Mouse (Mus musculus): ENCODE results near the gene Ccdc36.

The Ccdc36 gene

DNA sequence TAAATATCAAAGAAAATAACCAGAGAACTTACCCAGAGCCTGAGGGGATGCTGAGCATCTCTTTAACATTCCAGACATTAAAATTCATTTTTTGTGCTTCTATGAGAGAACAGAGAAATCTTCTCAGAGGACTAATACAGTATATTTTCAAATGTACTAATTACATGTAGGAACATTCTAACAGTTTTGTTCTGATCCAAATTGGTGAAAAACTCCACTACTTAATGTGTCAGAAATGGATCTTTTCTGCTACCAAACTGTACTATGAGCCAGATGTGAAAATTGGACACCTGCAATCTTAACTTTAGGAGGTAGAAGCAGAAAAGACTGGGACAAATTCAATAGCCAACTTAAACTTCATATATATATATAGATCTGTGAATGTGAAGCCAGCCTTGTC is at the start of gene Ccdc36:
Gene Ccdc36, minus strand, starts transcription at position 101 of the 400 bp plus-strand sequence.
- no peak for DNase-seq (ENCODE audit: low spot score)

DNA sequence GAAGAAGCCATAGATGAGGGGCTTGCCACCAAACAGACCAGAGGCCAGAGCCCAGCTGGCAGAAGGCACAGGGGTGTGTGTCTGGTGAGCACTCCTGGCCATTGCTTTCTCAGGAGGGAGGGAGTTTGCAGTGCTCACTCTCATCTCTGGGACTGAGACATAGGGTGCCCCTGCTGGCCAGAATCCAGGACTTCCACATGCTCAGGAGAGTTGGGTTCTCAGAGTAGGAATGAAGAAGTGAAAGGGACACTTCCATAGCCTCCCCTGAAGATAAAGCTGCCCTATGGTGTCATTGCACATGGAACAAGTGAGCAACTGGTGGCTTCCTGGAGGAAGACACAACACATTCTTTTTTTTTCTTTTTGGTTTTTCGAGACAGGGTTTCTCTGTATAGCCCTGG is 46.2 kb upstream of the Ccdc36 start:
- no peak for DNase-seq (ENCODE audit: low spot score)

DNA sequence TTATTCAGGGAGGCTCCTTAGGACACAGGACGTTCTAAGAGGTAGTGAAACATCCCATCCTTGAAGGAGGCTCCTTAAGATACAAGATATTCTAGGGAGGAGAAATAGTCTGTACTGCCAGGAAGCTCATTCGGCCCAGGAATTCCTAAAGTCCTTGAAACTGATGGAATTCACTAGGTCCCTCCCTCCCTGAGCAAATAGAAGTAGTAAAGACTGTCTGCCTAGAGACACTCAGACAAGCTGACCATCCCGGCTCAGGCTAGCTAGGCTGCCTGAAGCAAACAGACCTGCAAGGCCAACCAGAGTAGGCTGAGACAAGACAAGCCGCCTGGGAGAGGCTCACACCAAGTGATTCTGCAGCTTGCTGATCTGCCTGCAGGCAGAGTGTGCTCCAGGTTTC is 41.6 kb upstream of the Ccdc36 start:
- no peak for DNase-seq (ENCODE audit: low spot score)

DNA sequence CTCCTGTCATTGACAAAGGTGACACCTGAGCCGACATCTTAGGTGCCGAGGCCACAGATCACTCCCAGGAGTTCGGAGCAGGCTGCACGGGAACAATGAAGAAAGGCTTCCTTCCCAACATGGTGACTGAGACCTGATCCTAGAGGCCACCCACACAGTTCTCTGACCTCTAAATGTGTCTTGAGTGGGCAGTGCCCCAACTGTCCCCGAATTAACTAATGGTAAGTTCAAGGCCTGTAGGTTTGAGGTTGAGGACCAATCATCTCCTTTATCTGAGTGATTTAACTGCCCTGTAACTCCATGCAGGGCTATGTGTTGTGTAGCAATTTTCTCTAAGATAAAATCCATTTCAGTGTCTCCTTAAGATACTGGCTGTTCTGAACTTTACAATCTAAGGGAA is 41.1 kb upstream of the Ccdc36 start:
- no peak for DNase-seq (ENCODE audit: low spot score)

DNA sequence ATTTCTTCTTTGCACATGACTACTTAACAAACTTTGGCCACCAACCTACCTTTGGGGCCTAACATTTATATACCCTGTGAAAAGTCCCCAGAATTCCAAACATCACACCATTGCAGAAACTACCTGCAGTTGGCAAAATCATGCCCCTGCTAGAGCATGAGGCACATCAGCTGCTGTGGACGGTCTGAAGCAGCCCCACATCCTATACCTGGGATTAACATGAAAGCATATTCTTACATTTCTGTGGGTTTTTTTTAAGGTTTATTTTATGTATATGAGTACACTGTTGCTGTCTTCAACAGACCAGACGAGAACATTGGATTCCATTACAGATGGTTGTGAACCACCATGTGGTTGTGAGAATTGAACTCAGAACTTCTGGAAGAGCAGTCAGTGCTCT is 37.9 kb upstream of the Ccdc36 start:
- DNase-seq (ENCODE audit: low spot score), result no peak

DNA sequence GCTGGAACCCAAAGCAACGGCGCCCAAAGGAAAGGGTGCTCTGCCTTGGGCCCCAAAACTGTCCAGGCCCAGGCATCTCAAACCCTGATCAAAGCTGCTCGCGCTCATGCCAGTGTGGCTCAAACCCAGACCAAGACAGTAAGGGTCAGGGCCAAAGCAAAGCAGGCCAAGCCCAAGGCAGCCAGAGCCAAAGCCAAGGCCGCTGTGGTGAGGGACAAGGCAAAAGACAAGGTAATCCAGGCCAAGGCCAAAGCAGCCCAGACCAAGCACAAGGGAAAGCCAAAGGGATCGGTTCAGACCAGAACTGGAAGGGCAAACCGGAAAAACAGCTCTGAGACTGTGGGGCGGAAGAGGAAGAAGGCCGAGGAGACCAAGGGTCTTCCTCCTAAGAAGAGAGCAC is 35.4 kb upstream of the Ccdc36 start:
- no peak for DNase-seq (ENCODE audit: low spot score)

DNA sequence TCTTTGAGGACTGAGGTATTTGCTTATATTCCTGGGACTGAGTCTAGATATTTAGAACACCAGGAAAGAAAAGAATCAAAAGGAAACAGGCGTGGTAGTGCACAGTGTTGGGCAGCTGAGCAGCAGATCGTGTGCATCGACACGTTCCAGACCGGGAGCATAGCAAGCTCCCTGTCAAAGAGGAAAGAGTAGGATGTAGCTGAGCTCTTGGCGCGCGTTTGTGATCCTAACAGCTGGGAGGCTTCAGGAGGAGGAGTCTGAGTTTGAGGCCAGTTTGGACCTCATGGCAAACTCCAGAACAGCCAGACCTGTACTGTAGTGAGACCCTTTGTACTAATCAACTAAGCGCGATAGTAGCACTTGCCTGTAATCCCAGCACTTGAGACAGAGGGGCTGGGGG is 33.9 kb upstream of the Ccdc36 start:
- no peak for DNase-seq (ENCODE audit: low spot score)

DNA sequence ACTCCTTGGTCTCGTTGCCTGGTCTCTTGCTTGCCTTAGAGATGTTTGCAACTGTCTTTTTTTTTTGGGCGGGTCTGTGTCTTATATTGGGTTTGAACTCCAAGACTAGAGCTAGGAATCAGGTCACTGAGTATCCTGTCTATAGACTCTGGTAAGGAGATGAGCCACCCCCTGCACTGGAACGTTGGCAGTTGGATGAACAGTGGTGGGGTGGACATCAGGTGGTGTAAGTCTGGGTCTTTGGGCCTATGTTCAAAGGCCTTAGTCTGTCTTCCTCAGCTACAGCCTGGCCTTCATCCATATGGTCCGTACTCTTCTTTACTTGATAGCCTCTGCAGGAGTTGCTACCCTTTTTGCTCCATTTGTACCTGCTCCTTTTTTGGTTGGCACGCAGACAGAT is 33.4 kb upstream of the Ccdc36 start:
- no peak for DNase-seq (ENCODE audit: low spot score)

DNA sequence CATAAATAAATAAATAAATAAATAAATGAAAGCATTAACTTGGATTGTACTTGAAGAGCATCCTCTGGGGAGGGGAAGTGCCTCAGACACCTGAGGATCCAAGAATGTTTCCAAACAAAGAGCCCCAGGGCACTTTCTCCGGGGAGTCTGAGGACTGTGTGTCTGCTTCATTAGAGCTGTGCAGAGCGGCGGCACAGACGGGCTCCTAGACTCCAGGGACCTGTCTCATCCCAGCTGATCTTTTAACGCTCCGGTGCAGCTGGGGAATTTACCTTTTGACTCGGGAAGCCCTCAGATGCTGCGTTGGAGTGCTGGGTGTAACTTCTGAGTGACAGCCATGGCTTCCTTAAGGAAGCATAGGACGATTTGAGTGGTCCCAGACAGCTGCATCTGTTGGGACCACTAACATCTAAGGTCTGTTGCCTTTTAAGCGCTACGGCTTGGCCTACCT is 32.9 kb upstream of the Ccdc36 start, which contains the start of gene Klhdc8b:
Gene Klhdc8b, minus strand, starts transcription at position 401 of the 451 bp plus-strand sequence.
- no peak for DNase-seq (ENCODE audit: low spot score)

DNA sequence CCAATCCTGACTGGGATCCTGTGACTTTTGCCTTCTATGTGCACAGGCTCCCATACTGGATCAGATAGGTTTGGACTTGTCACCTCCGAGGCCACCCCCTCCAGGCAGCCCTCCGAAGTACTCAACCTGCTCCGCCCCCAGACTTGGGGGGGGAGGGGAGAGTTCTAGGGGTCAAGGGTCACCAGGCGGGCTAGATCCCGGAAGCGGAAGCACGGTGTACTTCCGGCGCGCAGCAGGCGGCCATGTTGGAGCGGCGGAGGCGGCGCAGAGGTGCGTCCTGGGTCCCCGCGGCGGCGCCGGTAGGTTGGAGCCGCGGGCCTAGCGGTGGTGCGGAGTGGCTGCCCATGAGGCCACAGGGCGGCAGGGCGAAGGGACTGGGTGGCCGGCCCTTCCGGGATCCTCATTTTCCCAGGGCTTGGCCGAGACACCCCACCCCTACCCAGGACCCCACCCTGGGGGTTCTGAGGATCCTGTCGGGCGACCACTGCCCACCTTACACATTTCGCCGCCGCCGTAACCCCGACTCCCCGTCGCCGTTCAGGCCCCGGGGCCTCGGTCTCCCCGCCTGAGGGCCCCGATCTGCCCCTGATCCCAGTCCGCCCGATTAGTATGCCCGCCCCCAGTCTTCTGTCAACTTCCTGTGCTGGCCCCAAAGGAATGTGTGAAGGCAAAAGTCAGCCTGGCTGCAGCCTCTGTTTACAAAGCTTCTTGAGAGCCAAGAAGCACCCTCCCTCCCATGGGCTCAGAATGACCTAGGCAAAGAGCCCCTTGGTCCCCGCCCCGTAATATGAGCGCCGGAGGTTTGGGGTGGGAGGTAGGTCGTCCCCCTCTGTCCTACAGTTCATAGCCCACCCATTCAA is 32.3 kb upstream of the Ccdc36 start, which contains the start of gene Ccdc71:
Gene Ccdc71, plus strand, starts transcription at position 209 of the 860 bp plus-strand sequence.
- DNase-seq (ENCODE audit: low spot score), result peak; percentile 72

DNA sequence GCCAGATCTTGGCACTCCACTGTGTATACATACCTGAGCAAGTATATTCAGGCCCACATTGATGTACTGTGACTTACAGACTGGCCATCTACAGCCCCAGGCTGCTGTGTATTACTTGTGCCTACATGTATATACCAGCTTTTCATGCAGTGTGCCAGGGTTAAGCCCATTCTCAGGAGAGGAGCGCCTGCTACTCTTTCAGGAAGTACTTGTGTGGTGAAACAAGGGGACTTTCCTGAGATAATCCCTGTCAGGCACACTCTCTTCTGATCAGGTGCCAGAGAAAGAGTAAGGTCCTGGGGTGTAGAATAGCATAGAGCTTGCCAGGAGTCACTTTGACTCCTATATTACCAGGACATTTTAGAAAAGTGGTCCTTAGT is 31.6 kb upstream of the Ccdc36 start:
- no peak for DNase-seq (ENCODE audit: low spot score)

DNA sequence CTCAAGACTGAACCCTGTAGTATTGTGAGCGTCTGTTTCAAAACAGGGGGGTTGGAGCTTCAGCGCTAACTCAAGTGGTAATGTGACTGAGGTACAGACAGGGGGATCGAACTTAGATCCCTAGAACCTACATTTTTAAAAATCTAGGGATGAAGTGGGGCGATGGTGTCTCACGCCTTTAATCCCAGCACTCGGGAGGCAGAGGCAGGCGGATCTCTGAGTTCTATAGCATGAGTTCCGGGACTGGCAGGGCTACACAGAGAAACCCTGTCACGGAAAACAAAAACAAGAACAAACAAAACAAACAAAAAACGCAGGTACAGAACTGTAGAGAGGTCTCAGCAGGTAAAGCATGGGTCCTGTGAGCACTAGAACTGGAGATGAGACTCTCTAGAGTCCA is 28.7 kb upstream of the Ccdc36 start:
- no peak for DNase-seq (ENCODE audit: low spot score)

DNA sequence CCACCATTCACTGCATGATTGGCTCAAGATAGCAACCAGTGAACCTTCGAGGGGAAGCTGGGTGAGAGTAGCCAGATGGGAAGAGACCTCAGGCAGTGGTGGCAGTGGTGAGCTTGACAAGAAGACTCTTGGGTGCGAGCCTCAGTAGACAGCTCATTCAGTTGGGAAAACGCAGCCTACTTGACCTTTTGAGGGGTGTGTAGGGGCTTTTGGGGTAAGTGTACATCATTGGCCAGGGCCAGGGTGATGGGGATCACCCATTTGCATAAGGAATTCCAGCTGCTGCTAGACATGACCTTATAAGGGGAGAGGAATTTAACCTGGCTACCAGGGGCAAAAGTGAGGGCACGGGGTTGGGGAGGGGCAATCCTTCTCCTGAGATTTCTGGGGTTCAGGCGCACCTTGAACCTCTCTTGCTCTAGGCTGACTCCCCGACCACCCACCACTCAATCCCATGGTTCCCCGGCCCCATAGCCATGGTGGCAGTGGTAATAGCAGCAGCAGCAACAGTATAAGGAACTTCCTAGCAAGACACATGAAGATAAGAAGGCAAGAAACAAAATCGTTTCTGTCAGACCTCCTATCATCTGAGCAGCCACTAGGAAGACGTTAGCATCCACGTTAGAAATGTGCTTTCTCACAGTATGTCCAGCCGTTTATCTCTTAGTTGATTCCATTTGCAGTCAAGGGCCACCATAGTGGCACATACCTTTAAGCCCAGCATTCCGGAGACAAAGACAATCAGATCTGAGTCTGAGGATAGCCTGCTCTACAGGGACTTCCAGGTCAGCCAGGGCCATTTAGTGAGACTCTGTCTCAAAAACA is 27.7 kb upstream of the Ccdc36 start:
- no peak for DNase-seq (ENCODE audit: low spot score)

DNA sequence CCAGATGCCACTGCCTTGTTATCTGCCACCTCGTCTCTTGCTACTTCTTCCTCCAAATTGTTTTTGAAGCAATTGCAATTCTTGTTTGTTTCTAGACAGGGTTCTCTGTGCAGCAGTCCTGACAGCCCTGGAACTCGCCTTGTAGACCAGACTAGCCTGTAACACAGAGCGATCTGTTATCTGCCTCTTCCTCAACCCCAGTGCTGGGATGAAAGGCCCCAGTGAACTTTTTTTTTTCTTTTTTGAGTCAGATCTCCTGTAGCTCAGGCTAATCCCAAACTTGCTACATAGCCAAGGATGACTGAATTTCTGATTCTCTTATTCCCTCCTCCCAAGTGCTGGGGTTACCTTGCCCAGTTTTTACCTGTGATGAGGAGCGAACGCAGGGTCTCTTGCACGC is 26.1 kb upstream of the Ccdc36 start:
- DNase-seq (ENCODE audit: low spot score), result no peak

DNA sequence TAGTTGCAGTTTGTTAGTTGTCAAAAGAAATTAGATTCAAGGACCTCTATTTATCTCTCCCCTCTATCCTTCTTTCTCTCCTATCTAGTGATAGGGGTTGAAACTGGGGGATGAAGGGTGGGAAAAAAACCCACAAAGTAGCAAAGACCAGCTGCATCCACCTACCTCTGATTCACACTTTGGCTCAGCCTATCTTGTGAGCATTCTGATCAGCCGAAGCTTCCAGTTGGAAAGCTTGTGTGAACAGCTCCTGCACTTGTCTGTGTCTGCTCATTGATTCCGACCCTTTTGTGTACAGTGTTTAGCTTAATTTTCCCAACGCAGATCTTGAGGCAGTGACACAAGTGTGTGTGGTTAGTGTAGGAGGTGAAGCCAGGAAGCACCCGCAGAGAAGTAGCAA is 25.2 kb upstream of the Ccdc36 start:
- no peak for DNase-seq (ENCODE audit: low spot score)

DNA sequence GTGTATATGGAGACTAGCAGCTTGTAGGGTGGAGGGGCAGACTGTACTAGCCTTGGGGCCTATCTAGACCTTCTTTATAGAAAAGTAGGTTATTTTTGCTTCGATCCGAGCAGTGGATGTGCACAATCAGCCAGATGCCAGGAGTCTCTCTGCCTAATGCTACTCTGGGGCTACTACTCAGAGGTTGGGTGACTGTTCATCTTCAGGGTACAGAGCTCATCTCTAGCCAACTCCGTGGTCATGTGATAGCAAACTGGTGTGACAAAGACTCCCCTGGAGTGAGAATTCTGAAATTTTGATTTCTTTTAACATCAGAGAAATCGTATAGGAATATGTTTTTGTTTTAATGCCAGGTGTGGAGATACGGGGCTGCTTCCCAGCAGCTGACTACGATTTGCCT is 24.6 kb upstream of the Ccdc36 start:
- no peak for DNase-seq (ENCODE audit: low spot score)

DNA sequence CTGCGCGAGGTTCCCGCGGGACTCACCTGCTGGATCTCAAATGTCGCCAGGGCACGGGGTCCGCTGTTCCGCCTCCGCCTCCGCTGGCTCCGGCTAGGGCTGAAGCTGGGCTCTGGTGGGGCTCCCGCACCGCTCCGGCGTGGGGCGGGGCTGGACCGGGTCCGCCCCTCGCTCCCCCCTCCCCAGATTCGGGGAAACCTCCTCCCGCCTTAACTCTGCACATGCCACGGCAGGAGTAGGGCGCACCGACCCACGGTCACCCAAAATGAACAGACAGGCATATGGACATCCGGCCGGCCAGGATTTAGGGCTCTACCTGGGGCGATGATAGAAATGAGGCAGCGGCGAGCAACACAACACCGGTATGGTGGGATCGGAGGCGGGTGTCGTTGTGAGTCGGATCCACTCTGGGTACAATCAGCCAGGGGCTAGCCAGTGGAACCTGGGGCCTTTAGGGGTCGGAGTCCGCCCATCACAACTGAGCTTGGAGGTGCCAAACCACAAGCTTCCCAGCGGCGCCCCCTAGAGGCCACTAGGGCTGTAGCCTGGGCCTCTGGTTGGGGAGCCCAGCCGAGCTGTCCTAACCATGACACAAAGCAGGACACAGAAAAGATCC is 24.1 kb upstream of the Ccdc36 start:
- DNase-seq (ENCODE audit: low spot score), result peak; percentile 69

DNA sequence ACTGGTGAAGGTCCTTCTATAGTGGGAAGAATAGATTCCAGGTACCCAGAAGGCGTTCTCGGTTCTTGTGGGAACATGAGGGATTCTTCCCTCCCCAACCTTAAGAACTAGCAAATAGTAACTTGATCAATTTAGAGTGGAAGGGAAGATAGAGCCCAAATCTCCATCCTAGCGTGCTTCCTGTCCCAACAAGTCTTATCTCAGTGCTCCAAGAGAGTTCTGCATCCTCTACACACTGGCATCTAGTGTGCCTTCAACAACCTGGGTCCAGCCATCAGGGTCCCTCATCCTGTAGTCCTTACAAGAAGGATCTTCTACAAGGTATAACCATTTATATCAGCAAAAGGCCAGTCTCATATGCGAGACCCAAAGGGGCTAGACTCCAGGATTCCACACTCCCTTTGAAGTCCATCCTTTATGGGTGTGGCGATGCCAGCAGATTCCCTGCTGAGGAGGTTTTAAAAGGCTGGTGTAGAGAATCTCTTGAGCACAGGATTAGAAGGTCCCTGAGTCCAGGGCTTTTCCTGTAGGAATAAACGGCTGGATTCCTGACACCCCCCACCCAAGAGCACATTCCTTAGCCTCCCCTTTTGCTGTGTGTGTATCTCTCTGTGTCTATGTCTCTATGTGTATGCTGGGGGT is 23.4 kb upstream of the Ccdc36 start:
- no peak for DNase-seq (ENCODE audit: low spot score)

DNA sequence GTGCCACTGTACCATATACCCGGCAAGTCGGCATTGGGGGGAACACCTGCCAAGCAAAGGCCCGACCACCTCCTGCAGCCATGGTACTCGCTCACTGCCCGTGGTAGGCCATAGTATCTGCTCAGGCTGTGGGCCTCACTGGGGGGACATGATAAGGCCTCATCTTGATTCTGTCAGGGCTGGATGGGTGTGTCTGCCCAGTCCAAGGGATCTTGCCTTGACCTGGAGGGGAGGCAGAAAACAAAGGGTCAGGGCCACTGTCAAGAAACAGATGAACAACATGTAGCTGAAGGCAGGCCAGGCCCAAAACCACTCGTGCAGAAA is 22.8 kb upstream of the Ccdc36 start:
- no peak for DNase-seq (ENCODE audit: low spot score)

DNA sequence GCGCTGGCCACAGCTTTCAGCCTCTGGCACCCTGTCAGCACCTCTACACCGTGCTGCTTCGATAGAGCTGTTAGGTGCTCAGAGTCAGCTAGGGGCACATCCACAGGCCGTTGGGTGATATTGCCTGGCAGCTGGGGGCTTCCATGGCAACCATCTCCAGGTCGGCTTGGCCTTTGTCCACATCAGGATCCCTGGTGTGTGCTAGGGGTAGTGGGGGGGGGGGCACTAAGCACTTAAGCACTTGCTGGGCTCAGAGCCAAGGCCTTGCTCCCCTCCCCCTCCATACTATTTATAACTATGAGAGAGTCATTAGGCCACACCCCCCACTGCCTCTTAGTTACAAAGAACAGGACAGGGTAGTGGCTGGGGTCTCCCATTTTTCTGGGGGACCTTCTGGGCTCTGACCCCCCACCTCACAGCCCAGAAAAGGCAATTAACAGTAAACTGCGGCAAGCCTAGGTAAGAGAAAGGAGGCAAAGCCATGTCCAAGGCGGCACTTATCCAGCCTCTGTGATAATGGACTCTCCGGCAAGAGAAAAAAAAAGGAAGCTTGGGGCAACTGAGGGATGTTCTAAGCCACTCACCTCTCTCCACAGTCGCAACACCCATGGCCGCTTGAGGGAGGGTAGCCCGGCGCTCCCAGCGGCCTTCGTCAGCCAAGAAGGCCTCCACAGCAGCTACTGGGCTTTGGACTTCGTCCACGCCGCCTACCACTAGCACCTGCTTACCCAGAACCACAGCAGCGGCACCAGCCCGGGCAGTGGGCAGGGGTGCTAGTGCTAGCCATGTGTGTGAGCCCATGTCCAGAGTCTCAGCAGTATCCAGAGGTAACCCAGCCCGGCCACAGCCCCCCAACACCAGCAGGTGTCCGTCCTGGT is 22.2 kb upstream of the Ccdc36 start:
- no peak for DNase-seq (ENCODE audit: low spot score)

DNA sequence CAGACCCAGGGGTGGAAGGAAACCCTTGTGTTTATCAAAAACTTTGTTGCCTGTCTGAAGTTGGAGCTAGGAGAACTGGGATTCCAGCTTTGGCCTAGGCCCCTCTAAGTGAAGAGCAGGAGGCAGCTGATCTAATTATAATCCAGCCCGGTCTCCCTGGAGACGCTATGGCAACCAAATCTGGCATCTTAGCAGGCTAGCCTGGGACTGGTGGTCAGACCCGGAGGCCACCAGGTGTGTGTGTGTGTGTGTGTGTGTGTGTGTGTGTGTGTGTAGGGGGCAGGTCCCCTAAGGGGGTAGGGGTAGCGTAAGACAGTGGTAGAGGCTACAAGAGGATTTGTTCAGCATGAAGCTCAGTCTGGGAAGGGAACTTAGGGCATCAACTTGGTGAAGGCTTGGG is 21.6 kb upstream of the Ccdc36 start:
- no peak for DNase-seq (ENCODE audit: low spot score)
